Mouse (Mus musculus): ENCODE measurements around the gene Ifrd2. TPM values are rescaled to one million over a fixed set of nuclear protein-coding genes. Genes with fewer than 3 reads are reported as not detected.
"Not testable (repeated sequence)": the region's sequence is repeated elsewhere in the genome, so short reads cannot be mapped to it uniquely, and the experiment has no call there.

Ifrd2 gene
- polyA plus RNA-seq, 1 experiment from 2014 or later, result 64.6 TPM

- Histone ChIP-seq H3K36me3 (ENCODE audit: insufficient read depth) (peaks cover 43% of the 10 kb centered on the region), H3K4me1 (ENCODE audit: insufficient read depth) (peaks cover 29% of the 10 kb centered on the region)
- 82% methylated on average over 6 of the region's 6 CpGs for WGBS
- H3K4me3 ChIP-seq (ENCODE audit: low read depth, low read length); ATAC-seq (ENCODE audit: insufficient read depth); DNase-seq; H3K27me3 ChIP-seq (ENCODE audit: insufficient read depth, low read length); H3K9ac ChIP-seq; H3K27ac ChIP-seq (ENCODE audit: low read depth); H3K4me2 ChIP-seq; H3K9me3 ChIP-seq (ENCODE audit: low read depth, low read length): not testable (repeated sequence)
- TF ChIP-seq CTCF (IDR thresholded peaks at IDR 0.05; ENCODE audit: low read depth), result 0 out of 2 replicates have a peak, but pooled peaks have one; percentile 21
Observed at GRCm38 (mm10) chr9:107573774-107574173, 13.7 kb upstream of the Ifrd2 start.

- H3K27ac ChIP-seq (ENCODE audit: low read depth), result peak overlapping the region; percentile 83
- peak overlapping the region; percentile 72; the same call in 1 of the 2 replicates for H3K4me2 ChIP-seq
- H3K4me1 ChIP-seq (ENCODE audit: insufficient read depth), result peaks cover 19% of the 10 kb centered on the region
- no peaks in the 10 kb centered on the region for H3K27me3 ChIP-seq (ENCODE audit: insufficient read depth, low read length)
- no peak overlapping the region for H3K9ac ChIP-seq
- H3K4me3 ChIP-seq (ENCODE audit: low read depth, low read length), result no peak overlapping the region
- 64% methylated on average over 14 of the region's 14 CpGs for WGBS
- TF ChIP-seq CTCF (IDR thresholded peaks at IDR 0.05; ENCODE audit: low read depth), result no peak
- H3K36me3 ChIP-seq (ENCODE audit: insufficient read depth), result peaks cover 37% of the 10 kb centered on the region
- DNase-seq (no peak), ATAC-seq (ENCODE audit: insufficient read depth) (no peak)
- no peaks in the 10 kb centered on the region for H3K9me3 ChIP-seq (ENCODE audit: low read depth, low read length)
Observed at GRCm38 (mm10) chr9:107575579-107576356, 11.7 kb upstream of the Ifrd2 start.

GRCm38 (mm10) chr9:107576357-107577107 lies 10.9 kb upstream of the Ifrd2 start, which contains the start of gene Hyal1:
Hyal1 (plus strand) TSS chr9:107576927.
- H3K27ac ChIP-seq (ENCODE audit: low read depth), result peak within 1 kb of the TSS; percentile 83
- peaks cover 29% of the 10 kb centered on the region for H3K36me3 ChIP-seq (ENCODE audit: insufficient read depth)
- no peaks in the 10 kb centered on the region for H3K9me3 ChIP-seq (ENCODE audit: low read depth, low read length)
- peak within 1 kb of the TSS; percentile 72 for H3K4me2 ChIP-seq
- no peak for TF ChIP-seq CTCF (IDR thresholded peaks at IDR 0.05; ENCODE audit: low read depth)
- no peaks in the 10 kb centered on the region for H3K27me3 ChIP-seq (ENCODE audit: insufficient read depth, low read length)
- 13% methylated on average over 16 of the region's 16 CpGs for WGBS
- DNase-seq (peak; percentile 88), ATAC-seq (ENCODE audit: insufficient read depth) (peak; percentile 85)
- H3K4me1 ChIP-seq (ENCODE audit: insufficient read depth), result peaks cover 11% of the 10 kb centered on the region
- H3K9ac ChIP-seq, result peak within 1 kb of the TSS; percentile 56
- H3K4me3 ChIP-seq (ENCODE audit: low read depth, low read length), result peak within 1 kb of the TSS; percentile 41

GRCm38 (mm10) chr9:107577871-107578270 lies 9.6 kb upstream of the Ifrd2 start:
- WGBS, result 90% methylated on average over 10 of the region's 10 CpGs
- Histone ChIP-seq H3K9ac (no peak overlapping the region; the same call in 1 of the 2 replicates), H3K4me2 (peak overlapping the region; percentile 72), H3K9me3 (ENCODE audit: low read depth, low read length) (no peaks in the 10 kb centered on the region), H3K4me1 (ENCODE audit: insufficient read depth) (peaks cover 11% of the 10 kb centered on the region), H3K27ac (ENCODE audit: low read depth) (no peak overlapping the region), H3K27me3 (ENCODE audit: insufficient read depth, low read length) (no peaks in the 10 kb centered on the region), H3K36me3 (ENCODE audit: insufficient read depth) (peaks cover 18% of the 10 kb centered on the region), H3K4me3 (ENCODE audit: low read depth, low read length) (no peak overlapping the region)
- no peak for DNase-seq
- TF ChIP-seq CTCF (IDR thresholded peaks at IDR 0.05; ENCODE audit: low read depth), result no peak
- ATAC-seq (ENCODE audit: insufficient read depth), result no peak

GRCm38 (mm10) chr9:107578587-107578986 lies 8.9 kb upstream of the Ifrd2 start, which contains the start of gene Naa80:
Naa80 (plus strand) TSS chr9:107578887.
- Histone ChIP-seq H3K9me3 (ENCODE audit: low read depth, low read length) (no peaks in the 10 kb centered on the region), H3K27ac (ENCODE audit: low read depth) (peak within 1 kb of the TSS; percentile 93; the same call in 1 of the 2 replicates), H3K36me3 (ENCODE audit: insufficient read depth) (peaks cover 18% of the 10 kb centered on the region), H3K9ac (no peak within 1 kb of the TSS; the same call in 1 of the 2 replicates), H3K4me2 (peak within 1 kb of the TSS; percentile 72), H3K4me1 (ENCODE audit: insufficient read depth) (peaks cover 11% of the 10 kb centered on the region), H3K27me3 (ENCODE audit: insufficient read depth, low read length) (no peaks in the 10 kb centered on the region), H3K4me3 (ENCODE audit: low read depth, low read length) (no peak within 1 kb of the TSS)
- ATAC-seq (ENCODE audit: insufficient read depth), result no peak
- TF ChIP-seq CTCF (IDR thresholded peaks at IDR 0.05; ENCODE audit: low read depth), result no peak
- 77% methylated on average over 3 of the region's 3 CpGs for WGBS
- DNase-seq, result no peak

GRCm38 (mm10) chr9:107579023-107579900 lies 8.2 kb upstream of the Ifrd2 start:
- no peaks in the 10 kb centered on the region for H3K9me3 ChIP-seq (ENCODE audit: low read depth, low read length)
- DNase-seq (no peak), ATAC-seq (ENCODE audit: insufficient read depth) (no peak)
- H3K9ac ChIP-seq, result no peak overlapping the region
- H3K27ac ChIP-seq (ENCODE audit: low read depth), result peak overlapping the region; percentile 93; the same call in 1 of the 2 replicates
- H3K4me2 ChIP-seq, result no peak overlapping the region; the same call in 1 of the 2 replicates
- peaks cover 21% of the 10 kb centered on the region for H3K36me3 ChIP-seq (ENCODE audit: insufficient read depth)
- H3K4me1 ChIP-seq (ENCODE audit: insufficient read depth), result peaks cover 11% of the 10 kb centered on the region
- no peaks in the 10 kb centered on the region for H3K27me3 ChIP-seq (ENCODE audit: insufficient read depth, low read length)
- WGBS, result 92% methylated on average over 14 of the region's 14 CpGs
- no peak for TF ChIP-seq CTCF (IDR thresholded peaks at IDR 0.05; ENCODE audit: low read depth)
- no peak overlapping the region for H3K4me3 ChIP-seq (ENCODE audit: low read depth, low read length)

All from lung, embryonic 14.5 days (tissue).